Mouse (Mus musculus): ENCODE data around the gene Mixl1.

DNA sequence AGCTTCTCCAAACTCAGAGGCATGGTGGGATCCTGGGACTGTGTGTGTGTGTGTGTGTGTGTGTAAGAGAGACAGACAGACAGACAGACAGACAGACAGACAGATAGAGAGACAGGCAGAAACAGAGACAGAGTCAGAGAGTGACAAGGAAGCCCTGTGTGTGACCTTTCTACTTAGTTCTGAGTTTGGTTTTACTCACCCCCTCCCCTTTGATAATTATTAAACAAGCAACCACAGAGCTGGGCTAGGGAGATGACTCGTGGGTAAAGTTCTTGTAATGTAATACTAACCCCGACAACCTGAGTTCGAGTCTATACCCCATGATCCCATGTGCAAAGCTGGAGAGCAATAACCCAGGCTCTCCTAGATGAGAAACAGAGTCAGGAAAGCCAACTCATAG, 11.0 kb upstream of the Mixl1 start:
- no peak for TF ChIP-seq CTCF (IDR thresholded peaks at IDR 0.05; ENCODE audit: low read depth)
- no peak for TF ChIP-seq EP300 (IDR thresholded peaks at IDR 0.05; ENCODE audit: low read depth)
